Mouse (Mus musculus) kidney, embryonic 14.5 days (tissue): ENCODE results near the gene Gpc6. TPM values are rescaled to one million over a fixed set of nuclear protein-coding genes. Genes with fewer than 3 reads are reported as not detected.

Source experiments
- ATAC-seq: fragments of 200-750 bp; cut with Nextera tagmentation; 2 replicates; pipeline ENCODE4 v1.8.0; 2017; ENCODE audit warnings: moderate number of reproducible peaks, mild to moderate bottlenecking, moderate TSS enrichment, moderate library complexity; ENCODE audit not compliant: low FRiP score, low TSS enrichment
- H3K27ac ChIP-seq: fragments of 300-500 bp; sonication (generic); 2 replicates; pipeline ENCODE4 v1.5.1; 2014; ENCODE audit warnings: low read depth, mild to moderate bottlenecking, low read length, moderate library complexity, mixed read lengths
- H3K27me3 ChIP-seq: fragments of 300-500 bp; sonication (generic); 2 replicates; pipeline ENCODE4 v1.6.1; 2014; ENCODE audit warnings: mild to moderate bottlenecking, low read length; ENCODE audit not compliant: control insufficient read depth, insufficient read depth
- H3K36me3 ChIP-seq: fragments of 300-500 bp; sonication (generic); 2 replicates; pipeline ENCODE4 v1.6.1; 2014; ENCODE audit warnings: low read length, mixed read lengths; ENCODE audit not compliant: control insufficient read depth, insufficient read depth
- H3K4me1 ChIP-seq: fragments of 300-500 bp; sonication (generic); 2 replicates; pipeline ENCODE4 v1.6.1; 2014; ENCODE audit warnings: low read length, mixed read lengths; ENCODE audit not compliant: control insufficient read depth, insufficient read depth
- H3K4me2 ChIP-seq: fragments of 300-500 bp; sonication (generic); replicated peaks from 2 replicates; pipeline ENCODE4 v1.6.1; 2014; ENCODE audit warnings: low read depth, mild to moderate bottlenecking, low read length
- H3K4me3 ChIP-seq: fragments of 300-500 bp; sonication (generic); 2 replicates; pipeline ENCODE4 v1.5.1; 2014; ENCODE audit warnings: mild to moderate bottlenecking, low read length
- H3K9ac ChIP-seq: fragments of 300-500 bp; sonication (generic); 2 replicates; pipeline ENCODE4 v1.6.1; 2014; ENCODE audit warnings: low read depth, mild to moderate bottlenecking, low read length, moderate library complexity
- H3K9me3 ChIP-seq: fragments of 300-500 bp; sonication (generic); 2 replicates; pipeline ENCODE4 v1.6.1; 2016; ENCODE audit warnings: low read length; ENCODE audit not compliant: control insufficient read depth
- WGBS: fragments of 180-500 bp; shearing (Covaris S2); extraction: QIAGEN DNeasy Blood & Tissue Kit; methylation state at CpG from one replicate; pipeline ENCODE4 v1.1.7; 2014; 5-methylcytosine and 5-hydroxymethylcytosine counted together
- polyA plus RNA-seq: library from polyadenylated mRNA; unstranded; fragments of >200 nt; fragmentation: Nextera tagmentation; extraction: Ambion mirVana; gene quantifications from 2 replicates; pipeline ENCODE4 v1.2.1, GENCODE M21; 2014

The Gpc6 gene
- polyA plus RNA-seq, 1 experiment from 2014 or later, result 71.8 TPM

DNA sequence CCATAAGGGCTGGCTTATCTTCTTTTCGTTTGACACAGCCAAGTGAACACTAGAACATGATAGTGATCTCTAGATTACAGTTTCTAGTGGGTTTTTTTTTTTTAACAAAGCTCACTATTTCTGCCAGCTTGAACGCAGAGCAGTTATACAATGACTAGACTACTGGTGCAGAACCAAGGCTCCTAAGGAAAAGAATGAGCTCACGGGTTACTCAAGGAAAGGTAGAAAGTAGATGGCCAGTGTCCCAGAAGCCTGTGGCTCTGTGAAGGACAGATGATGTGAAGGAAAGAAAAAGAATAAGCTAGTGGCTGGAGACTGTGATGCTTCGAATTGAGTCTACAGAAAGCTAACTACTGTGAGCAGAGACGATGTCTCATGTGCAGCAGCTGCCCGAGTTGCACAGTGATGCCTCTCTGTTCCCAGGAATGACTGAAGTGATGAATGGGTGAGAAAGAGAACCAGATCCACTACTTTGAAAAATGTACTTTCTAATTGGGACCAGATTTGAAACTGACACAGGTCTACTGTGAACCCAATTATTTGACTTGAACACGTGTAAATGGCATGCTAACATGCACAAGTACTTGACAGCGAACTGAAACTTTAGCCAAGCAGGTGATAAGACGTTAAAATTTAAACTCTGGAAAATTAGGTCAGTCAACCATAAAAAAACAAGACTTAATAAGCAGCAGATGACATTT, 482.9 kb downstream of the Gpc6 start:
- 62% methylated on average over 9 of the region's 9 CpGs for WGBS
- H3K36me3 ChIP-seq, result no peaks in the 10 kb centered on the region
- H3K4me3 ChIP-seq, result no peak overlapping the region
- H3K4me1 ChIP-seq, result no peaks in the 10 kb centered on the region
- H3K4me2 ChIP-seq, result no peak overlapping the region
- H3K27me3 ChIP-seq, result no peaks in the 10 kb centered on the region
- ATAC-seq, result no peak
- H3K9ac ChIP-seq, result no peak overlapping the region
- no peak overlapping the region for H3K27ac ChIP-seq
- H3K9me3 ChIP-seq, result no peaks in the 10 kb centered on the region

DNA sequence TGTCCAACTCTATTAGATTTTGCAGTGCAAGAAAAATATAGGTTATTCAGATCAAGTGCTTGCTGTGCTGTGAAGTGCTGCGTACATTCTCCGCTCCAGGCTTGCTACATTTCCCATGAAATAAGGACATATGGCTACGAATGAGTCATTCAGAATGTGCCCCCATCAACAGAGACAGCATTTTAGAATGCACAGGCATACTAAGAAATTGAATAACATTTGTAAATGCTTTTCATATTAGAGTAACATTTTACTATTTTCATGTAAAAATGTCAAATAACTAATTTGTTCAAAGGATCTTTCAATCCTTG, 483.4 kb downstream of the Gpc6 start:
- no peaks in the 10 kb centered on the region for H3K27me3 ChIP-seq
- no peak overlapping the region for H3K9ac ChIP-seq
- no peak overlapping the region for H3K4me3 ChIP-seq
- no peak overlapping the region for H3K4me2 ChIP-seq
- 70% methylated on average over 3 of the region's 3 CpGs for WGBS
- no peak overlapping the region for H3K27ac ChIP-seq
- ATAC-seq, result no peak
- no peaks in the 10 kb centered on the region for H3K4me1 ChIP-seq
- H3K9me3 ChIP-seq, result no peaks in the 10 kb centered on the region
- H3K36me3 ChIP-seq, result no peaks in the 10 kb centered on the region

DNA sequence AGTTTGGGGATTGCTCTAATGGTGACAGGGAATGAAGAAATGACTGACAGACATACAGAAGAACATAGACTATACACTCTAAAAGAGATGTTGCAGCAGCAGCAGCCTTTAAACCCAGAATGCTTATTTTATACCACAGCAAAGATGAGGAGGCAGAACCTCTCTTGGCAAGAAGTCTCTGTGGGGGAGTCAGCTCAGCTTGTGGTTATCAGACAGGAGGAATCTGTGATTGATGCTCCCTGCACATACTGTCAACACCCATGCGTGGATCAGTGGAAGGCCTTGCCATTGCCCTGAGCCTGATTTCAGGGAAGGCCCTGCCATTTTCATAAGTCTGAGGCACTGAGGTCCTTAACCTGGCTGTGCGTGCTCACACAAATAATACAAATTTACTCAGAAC, 484.7 kb downstream of the Gpc6 start:
- H3K27ac ChIP-seq, result no peak overlapping the region
- no peak overlapping the region for H3K9ac ChIP-seq
- H3K36me3 ChIP-seq, result no peaks in the 10 kb centered on the region
- no peaks in the 10 kb centered on the region for H3K9me3 ChIP-seq
- 71% methylated on average over 2 of the region's 2 CpGs for WGBS
- H3K27me3 ChIP-seq, result no peaks in the 10 kb centered on the region
- H3K4me2 ChIP-seq, result no peak overlapping the region
- H3K4me1 ChIP-seq, result no peaks in the 10 kb centered on the region
- ATAC-seq, result no peak
- H3K4me3 ChIP-seq, result no peak overlapping the region

DNA sequence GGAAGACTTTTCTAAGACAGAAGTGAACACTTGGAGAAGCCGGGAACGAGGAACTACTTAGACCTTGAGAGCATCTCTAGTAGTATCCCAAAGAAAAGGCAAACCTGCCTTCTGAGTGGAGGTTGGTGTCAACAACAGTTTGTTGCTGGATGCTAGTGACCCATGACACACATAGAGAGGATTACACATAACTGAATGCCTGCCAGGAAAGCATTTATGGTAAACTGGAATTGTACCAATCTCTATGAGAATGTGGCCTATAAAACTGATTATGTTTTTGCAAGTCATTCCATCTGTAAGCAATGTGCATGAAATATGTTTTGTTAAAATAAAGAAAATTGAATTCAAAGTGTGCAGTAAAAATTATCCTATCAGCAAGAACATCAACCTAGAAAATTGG, 485.4 kb downstream of the Gpc6 start:
- Histone ChIP-seq H3K4me1 (no peaks in the 10 kb centered on the region), H3K9ac (no peak overlapping the region), H3K9me3 (no peaks in the 10 kb centered on the region), H3K4me2 (no peak overlapping the region), H3K27me3 (no peaks in the 10 kb centered on the region), H3K27ac (no peak overlapping the region), H3K4me3 (no peak overlapping the region), H3K36me3 (no peaks in the 10 kb centered on the region)
- no peak for ATAC-seq
- 86% methylated on average over 2 of the region's 2 CpGs for WGBS

DNA sequence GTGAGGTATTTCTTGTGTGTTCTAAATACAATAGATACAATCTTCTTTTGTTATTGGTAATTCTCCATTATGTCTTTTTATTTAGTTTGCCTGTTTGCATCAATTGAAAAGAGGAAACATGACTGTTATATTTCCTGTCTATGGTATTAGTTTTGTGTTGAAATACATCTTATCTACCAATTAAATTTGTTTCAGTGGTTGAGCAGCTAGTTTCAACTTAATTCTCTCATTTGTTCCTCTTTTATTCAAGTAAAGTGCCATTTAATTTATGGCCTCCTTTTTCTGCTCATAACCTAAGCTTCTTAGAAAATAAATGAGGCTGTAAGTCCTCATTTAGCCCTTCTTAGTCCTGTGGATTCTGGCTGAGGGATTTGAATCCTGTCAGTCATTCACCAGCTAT, 489.9 kb downstream of the Gpc6 start:
- ATAC-seq, result no peak
- Histone ChIP-seq H3K4me2 (no peak overlapping the region), H3K4me3 (no peak overlapping the region), H3K27me3 (no peaks in the 10 kb centered on the region), H3K4me1 (peaks cover 6% of the 10 kb centered on the region; the same call in 1 of the 2 replicates), H3K36me3 (no peaks in the 10 kb centered on the region), H3K9me3 (no peaks in the 10 kb centered on the region), H3K27ac (no peak overlapping the region), H3K9ac (no peak overlapping the region)

DNA sequence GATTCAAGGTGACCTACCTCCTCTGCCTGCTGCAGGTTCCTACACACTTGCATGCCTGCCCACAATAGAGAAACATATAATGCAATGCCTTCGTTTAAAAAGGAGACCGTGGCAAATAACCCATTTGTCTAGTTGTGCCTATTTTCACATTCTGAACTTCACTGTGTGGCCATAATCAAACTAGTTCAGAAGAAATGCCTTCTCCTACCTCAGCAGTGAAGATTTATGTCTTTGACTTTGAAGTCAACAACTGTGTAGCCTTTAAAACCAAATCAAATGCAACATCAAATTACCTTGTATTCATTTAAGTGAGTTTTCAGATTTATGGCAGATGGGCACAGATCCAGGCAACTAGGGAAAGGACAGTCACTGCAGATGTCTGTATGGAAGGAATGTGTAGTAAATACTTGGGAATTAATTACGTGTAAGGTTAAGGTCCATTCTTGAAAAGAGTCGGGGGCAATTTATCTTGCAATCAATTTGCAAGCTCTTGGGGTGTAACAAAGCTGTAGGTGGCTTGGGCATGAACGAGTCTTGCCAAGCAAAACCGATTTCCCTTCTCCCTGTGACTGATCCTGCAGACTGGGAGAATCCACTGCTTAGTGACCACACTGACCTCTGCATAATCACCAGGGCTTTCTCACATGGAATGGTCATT, 494.6 kb downstream of the Gpc6 start:
- Histone ChIP-seq H3K4me1 (peaks cover 10% of the 10 kb centered on the region; the same call in 1 of the 2 replicates), H3K36me3 (no peaks in the 10 kb centered on the region), H3K4me2 (no peak overlapping the region), H3K27ac (peak overlapping the region; percentile 12; the same call in 1 of the 2 replicates), H3K4me3 (no peak overlapping the region), H3K9ac (no peak overlapping the region), H3K27me3 (no peaks in the 10 kb centered on the region), H3K9me3 (no peaks in the 10 kb centered on the region)
- WGBS, result 16% methylated on average over 6 of the region's 6 CpGs
- peak; percentile 78; the same call in 1 of the 2 replicates for ATAC-seq

DNA sequence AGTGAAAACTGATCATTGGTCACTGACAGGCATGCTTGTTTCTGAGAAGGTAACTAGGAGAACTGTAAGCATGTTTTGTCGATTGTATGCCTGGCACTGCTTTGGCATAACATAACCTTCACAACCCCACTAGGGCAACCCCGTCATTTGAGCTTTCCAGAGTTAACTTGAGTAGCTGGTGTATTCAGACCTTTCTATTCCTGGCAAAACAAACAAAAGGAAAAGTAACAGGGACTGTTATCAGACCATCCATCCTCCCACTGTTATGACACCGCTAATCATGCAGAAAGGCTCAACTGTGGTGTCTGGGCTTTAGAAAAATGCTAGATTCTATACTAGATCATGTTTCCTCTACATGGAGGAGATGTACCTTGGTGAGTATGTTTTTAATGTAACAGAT, 496.1 kb downstream of the Gpc6 start:
- 32% methylated on average over 3 of the region's 3 CpGs for WGBS
- Histone ChIP-seq H3K9me3 (no peaks in the 10 kb centered on the region), H3K27ac (no peak overlapping the region), H3K36me3 (no peaks in the 10 kb centered on the region), H3K4me2 (no peak overlapping the region), H3K4me1 (peaks cover 10% of the 10 kb centered on the region; the same call in 1 of the 2 replicates), H3K4me3 (no peak overlapping the region), H3K9ac (no peak overlapping the region), H3K27me3 (no peaks in the 10 kb centered on the region)
- ATAC-seq, result peak; percentile 70; the same call in 1 of the 2 replicates

DNA sequence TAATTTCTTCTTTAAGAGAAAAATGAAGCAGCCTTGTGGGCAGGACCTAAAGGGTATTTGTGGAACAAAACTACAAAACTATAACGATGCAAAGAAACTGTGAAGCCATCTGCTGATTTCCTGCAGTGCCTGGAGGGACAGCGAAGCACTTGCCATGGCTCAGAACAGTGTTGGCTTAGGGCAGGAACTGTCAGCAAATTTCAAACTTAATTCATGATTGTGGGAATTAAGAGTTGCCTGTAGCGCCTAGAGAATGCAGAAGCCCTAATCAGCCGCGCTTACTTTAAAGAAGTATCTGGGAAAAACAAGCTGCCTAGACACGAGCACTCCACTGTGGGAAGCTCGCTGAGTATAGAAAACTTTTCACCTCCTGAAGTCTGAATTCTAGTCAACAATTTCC, 501.0 kb downstream of the Gpc6 start:
- ATAC-seq, result no peak
- Histone ChIP-seq H3K4me3 (no peak overlapping the region), H3K27ac (no peak overlapping the region), H3K9me3 (no peaks in the 10 kb centered on the region), H3K9ac (no peak overlapping the region), H3K27me3 (no peaks in the 10 kb centered on the region), H3K4me2 (no peak overlapping the region), H3K4me1 (0 out of 2 replicates have a peak, but pooled peaks cover 4% of the 10 kb centered on the region), H3K36me3 (no peaks in the 10 kb centered on the region)
- WGBS, result 53% methylated on average over 7 of the region's 7 CpGs

DNA sequence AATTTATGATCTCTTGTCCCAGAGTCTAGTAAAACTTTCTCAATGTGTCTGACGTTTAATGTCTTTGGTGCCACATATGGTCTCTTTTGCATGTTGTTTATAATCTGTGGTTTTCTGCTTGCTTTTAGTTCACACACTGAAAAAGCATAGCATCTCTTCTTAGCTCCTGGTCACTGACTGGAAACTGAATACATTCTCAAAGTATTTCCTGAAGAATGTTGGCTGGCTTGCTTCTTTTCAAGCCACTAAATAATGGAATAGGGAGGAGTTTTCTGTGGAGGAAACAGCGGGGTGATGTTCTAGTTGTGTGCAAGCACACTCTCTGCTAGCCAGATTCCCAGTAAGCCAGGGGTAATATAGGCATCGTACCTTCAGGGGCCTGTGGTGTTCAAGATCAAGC, 502.7 kb downstream of the Gpc6 start:
- Histone ChIP-seq H3K36me3 (no peaks in the 10 kb centered on the region), H3K27ac (0 out of 2 replicates have a peak overlapping the region, but pooled peaks have one; percentile 8), H3K9me3 (no peaks in the 10 kb centered on the region), H3K4me3 (no peak overlapping the region), H3K27me3 (no peaks in the 10 kb centered on the region), H3K4me2 (no peak overlapping the region), H3K9ac (no peak overlapping the region), H3K4me1 (0 out of 2 replicates have a peak, but pooled peaks cover 4% of the 10 kb centered on the region)
- ATAC-seq, result no peak
- 45% methylated on average over 3 of the region's 3 CpGs for WGBS
